Mouse (Mus musculus): ENCODE measurements at regions not wholly inside any gene's neighbourhood (a gene's known extent, or its start where the extent isn't known, plus 50 kb on each side); places are given as distances from the start of the nearest gene placed in this dataset.

DNA sequence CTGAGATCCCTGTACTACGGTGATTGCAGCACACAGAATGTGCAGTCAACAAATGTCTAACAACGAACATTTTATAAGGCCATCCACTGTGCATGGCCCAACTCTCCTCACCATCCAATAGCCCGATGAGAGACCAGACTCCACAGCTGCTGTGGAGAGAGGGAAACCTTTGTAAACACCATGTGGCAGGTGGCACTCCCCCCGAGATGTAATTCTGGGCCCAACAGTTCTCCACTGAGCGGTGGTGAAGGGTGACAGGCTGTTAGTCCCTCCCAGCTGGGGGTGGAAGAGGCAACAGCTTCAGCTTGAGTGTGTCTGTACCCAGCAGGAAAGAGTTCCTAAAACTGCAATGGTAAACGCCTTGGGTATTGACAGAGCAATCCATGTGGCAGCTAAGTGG, 263.0 kb upstream of the Ppargc1a start:
- no peak for DNase-seq

DNA sequence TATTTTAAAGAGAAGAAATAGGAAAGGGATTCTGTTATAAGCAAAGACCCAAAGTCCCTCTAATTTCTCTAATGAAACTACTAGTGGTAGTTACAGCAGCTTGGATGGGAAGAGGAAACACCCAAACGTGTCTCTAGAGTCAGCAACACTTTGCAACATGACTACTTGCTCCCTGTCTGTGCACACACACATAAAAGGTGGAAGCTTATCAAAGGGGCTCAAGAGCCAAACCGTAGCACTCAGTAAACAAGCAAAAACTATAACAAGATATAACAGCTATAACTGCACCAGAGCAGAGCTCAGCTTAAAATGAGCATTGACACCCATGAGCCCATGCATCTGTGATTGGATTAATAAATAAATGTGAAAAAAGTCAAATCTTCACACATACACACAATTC, 262.5 kb upstream of the Ppargc1a start:
- DNase-seq = no peak

DNA sequence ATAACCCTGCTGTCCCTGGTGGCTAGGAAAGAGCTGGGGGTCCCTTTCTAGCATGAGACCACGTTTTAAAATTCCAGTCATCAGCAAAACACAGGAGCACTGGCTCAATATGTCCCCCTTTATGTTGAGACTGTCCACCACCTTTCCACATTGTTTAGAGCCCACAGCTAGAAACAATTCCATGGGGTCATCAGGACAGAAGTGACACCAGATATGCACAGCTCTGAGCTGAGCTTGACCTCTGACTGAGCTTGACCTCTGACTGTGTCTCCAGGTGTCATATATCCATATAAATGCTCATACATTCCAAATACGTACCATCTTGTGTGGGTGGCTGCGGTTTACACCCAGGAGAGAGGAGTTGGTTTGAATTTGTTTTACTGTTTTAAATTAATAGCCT, 262.1 kb upstream of the Ppargc1a start:
- DNase-seq = no peak

DNA sequence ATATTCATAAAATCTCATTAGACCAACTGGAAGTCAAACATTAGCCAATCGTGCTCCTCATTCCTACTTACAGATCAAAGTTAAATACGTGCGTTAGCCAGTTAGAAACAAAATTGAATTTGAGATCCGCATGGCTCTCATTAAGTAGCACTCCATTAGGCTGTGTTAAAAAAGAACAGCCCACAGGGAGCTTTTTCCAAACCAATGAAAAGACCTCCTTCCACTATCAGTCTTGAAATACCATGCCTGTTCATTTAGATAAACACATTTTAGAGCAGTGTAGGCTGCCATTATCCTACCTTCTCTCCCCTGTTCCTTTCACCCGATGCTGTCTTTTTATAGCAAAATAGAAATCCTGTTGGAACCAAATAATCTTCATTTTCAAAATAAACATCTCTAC, 261.5 kb upstream of the Ppargc1a start:
- no peak for DNase-seq

DNA sequence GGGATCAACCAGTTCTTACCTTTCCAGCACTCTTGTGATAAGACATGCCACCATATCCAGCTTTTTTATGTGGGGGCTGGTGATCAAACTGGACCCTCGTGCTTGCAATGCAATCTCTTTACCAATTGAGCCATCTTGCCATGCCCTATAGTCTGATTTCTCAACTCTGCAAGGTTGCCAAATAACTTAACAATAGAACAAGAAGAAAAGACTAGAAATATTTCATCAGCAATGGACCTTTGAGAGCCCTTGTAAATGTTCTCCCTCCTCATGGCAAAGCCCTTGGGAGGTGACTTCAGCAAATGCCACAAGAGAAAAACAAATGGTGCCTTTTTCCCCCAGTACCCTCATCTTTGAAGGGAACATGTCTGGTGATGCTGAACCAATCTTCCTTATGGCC, 258.7 kb upstream of the Ppargc1a start:
- DNase-seq = no peak

DNA sequence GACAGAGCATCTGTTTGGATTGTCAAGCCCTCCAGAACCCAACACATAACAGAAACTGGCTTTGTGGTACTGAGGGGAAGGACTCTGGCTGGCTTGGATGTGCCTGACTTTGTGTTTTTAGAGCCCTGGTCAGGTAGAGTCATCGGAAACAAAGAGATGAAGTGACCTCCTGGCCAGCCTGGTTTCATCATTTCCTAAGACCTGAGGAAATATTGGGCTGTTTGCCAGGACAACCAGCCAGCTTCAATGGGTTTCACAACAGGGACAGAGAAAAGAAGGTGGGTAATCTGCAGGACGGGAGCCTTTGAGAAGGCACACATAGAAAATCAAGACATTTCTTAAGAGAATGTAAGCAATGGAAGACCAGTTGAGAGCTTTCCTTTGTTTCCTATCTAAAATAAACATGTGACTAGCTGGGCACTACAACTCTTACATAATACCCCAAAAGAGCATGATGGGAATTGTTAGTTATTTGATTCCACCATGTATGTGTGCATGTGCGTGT, 258.1 kb upstream of the Ppargc1a start:
- DNase-seq = no peak

DNA sequence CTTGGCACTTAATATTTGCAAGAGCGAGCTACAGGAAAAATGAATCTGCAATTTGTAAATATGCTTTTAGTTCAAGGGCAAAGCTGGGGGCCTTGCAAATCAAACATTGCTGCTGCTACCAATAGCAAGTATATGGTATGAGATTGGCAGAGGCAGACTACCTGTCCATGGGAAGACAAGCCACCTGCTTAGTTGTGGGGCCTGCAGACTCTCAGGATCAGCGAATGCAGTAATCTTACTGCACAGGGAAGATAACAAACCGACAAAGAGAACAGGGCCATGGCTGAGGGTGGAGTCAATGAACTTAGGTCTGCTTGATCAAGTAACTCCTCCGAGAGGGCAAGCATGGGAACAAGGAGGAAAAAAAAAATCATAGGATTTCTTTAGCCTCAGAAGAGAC, 257.2 kb upstream of the Ppargc1a start:
- DNase-seq = no peak

DNA sequence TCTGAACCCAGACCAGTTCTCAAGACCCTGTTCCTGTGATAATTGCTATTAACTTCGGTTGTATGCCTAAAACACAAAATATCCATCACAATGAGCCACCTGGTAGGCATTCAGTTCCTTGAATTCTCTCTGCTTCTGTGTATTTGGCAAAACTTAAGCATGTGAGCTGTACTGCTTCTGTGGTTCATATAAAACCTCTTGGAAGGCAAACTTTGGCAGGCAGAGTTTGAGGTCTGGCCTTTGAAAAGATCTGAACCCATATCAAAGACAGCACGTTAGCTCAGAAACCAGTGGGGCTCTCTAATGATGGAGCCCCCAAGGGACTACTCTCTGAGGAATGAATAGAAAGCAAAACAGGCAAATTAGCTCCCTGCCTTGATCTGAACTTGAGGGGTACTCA, 256.1 kb upstream of the Ppargc1a start:
- no peak for DNase-seq

DNA sequence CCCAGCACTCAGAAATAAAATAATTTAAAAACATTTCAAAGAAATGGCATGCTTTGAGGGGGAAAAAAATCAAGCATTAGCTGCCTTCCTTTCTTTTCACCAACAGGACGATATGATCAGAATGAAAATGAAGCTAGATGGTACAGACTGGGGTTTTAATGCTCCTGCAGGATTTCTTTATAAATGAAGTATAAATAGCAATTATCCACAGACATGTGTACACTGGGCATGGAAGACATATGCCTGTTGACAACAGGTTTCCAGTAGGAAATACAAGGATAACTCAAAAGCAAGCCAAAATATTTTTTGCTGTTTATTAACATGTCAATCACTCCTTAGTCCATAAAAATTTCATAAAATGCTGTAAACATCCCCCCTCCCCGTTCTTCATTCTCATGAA, 248.7 kb upstream of the Ppargc1a start:
- no peak for DNase-seq

DNA sequence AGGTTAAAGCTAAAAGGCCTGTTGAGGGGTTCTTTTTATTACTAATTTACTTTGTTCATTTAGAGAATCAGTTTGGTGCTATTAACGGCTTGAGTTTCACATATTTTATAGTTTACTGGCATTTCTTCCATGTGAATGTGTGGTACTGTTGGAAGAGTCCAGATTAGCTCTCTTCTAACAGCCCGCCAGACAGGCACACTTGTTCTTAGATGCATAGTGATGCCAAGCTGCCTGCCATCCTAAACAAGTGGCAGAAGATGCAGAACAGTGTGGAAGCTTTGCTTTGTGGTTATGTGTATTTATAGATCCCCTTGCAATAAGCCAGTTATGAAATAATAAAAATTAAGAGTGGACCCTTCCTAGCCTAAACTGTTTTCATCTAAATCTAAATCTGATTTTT, 244.2 kb upstream of the Ppargc1a start:
- no peak for DNase-seq

DNA sequence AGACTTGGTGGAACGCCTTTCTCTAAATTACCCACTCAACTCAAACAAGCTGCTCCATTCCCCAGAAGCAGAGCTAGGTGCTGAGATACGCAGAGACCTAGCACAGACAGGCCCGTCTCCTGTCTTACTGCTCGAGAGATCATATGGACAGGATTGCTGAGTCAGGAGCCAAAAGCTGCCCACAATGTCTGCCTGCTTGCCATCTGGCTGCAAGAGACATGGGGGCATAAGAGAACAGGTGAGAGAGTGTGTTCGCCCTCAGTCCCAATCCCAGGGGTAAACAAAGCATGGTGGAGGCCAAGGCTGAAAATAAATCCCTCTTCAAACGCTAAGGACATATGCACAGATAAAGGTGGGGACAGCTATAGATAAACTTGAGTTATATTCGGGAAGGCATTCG, 234.0 kb upstream of the Ppargc1a start:
- DNase-seq = no peak

DNA sequence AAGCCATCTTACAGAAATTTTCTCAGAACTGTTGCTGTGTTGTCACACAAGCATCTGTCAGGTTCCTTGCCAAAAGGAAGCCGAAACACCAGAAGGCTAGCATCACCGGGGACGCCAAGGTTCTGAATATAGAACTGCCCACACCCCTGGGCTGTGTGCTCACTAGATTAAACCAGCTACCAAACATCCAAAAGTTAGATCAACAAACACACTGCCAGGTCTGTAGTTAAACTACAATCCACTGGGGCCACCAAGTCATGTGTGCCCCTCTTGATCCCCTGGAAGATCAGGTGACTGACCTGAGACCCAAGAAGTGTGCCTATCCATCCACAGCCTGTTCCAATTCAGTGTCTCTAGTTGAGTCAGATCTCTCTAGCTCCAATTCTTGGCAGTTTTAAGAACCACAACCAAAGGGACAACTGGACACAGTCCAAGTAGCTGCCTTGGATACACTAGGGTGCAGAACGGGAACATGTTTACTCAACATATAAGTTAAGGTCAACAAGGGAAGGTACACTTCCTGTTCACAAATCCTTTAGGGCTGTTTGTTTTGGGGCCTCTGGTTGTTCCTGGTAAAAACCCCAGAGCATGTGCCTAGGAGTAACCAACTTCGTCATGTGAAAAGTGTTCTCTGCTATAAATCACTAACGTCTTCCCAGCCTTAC, 232.0 kb upstream of the Ppargc1a start:
- peak in 1 of 2 experiments; percentile 5 for DNase-seq

DNA sequence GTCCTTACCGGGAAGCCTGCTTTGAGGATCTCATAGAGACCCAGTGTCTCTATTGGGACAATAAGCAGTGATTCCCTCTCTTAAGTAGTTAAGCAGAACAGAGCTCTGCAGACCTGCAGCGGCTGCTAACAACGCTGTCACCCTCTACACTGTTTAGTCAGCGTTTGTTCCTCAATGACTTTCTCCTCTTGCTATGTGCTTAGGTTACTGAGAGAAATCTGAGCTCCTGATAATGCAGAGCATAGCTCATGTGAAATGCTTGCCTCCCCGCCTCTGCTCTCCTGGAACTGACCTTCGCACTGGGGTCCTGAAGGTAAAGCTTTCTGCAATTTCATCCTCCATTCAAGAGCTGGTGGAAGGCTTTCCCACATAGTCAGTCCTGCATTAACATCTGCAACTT, 226.6 kb upstream of the Ppargc1a start:
- no peak for DNase-seq

DNA sequence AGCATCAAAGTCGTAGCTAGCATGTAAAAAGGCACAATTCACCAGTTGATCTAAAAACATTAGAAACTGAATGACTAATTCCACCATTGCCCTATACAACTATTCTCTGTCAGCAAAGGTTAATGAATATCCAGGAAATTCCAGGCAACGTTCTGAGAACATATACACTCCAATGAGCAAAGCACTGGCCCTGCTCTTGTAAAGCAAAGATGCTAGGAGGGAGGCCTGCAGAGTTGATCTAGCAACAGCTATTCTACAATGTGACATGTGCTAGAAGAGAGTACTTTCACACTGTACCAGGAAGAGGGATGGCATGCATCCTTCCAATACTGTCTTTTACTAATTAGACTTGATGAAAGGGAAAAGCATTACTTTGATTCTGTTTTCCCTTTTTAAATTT, 225.4 kb upstream of the Ppargc1a start:
- DNase-seq = no peak

DNA sequence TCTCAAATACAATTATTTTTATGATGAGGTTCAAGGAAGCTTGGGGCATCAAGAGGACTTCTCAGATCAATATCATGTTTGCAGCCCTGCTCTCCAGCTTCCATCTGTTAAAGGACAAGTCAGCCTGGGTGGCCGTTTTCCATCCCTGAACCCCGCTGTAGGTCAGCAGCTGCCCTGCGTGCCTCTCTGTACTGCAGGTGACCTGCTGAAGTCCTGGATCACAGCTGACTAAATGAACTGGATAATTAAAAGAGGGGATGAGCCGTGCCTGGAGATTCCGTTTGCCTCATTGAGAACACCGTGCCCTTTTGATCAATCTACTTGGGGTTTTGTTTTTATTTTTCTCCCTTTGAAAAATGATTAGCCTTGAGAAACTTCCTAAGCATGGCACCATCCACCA, 221.2 kb upstream of the Ppargc1a start:
- DNase-seq = no peak

DNA sequence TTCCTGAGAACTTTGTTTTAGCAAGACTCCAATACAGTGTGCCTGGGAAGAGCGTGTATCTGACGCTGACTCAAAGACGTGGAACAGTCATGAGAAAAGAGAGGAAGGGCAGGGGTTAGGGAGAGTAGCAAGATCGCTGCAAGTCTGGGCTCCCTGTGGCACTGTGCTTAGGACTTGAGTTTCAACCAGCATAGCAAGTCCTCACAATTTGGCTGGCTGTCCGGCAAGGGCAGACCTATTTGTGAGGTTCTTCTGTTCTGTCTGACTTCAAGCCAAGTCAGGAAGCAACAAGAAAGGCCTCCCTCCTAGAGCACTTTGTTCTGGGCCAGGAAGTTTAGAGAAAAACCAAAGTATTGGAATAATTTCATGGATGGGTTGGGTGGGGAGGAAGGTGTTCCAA, 216.0 kb upstream of the Ppargc1a start:
- no peak for DNase-seq

DNA sequence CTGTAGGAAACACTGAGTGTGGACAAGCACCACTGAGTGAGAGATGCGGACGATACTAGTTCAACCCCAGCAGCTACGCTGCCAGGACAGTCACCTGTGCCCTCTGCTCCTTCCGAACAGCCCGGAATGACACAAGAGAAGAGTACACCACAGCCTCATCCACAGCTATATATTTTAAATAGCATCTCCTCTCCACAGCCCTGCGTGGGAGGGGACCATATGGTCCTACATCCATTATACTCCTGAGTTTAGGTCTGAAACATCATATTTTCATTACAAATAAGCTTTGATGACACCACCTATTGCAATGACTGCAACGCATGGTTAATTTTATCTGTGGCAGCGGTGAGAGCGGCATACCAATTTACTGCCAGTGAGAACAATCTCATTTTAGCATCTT, 215.6 kb upstream of the Ppargc1a start:
- DNase-seq = no peak

DNA sequence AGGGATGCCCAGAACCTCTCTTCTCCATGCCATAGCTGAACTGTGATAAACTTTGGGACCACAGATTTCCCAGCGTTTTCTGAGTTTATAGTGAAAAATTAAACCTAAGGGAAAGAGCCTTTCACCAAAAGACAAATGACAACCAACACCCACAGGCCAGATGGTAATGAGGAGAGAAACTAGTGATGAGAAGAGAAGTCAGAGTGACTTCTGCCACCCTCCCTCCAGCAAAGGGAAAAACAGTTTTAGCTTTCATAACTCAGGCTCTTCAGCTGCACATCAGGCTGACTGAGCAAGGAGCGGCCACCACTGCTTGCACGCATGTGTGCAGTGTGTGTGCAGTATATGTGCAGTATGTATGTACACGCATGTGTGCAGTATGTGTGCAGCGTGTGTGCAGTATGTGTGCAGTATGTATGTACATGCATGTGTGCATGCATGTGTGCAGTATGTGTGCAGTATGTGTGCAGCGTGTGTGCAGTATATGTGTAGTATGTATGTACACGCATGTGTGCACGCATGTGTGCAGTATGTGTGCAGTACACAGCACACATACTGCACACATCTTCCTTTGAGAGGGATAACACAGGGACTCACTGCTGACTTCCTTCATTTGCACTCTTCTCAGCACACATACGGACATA, 208.1 kb upstream of the Ppargc1a start:
- DNase-seq = no peak

DNA sequence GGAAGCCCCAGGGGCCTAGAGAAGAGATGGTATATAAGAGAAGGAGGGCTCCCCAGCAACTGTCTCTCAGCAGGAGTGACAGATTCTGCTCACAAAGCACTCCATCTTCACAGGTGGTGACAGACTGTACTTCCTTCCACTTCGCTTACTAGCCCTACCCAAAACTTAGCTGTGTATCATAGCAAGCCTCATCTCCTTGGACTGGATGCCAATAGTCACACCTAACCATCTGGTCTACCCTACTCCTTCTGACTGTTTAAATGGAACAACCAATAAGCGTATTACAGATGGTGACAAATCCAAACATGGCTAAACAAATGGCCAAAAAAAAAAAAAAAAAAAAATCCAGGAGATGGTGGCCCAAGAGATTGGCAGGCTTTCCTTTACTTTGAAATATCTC, 204.1 kb upstream of the Ppargc1a start:
- no peak for DNase-seq

DNA sequence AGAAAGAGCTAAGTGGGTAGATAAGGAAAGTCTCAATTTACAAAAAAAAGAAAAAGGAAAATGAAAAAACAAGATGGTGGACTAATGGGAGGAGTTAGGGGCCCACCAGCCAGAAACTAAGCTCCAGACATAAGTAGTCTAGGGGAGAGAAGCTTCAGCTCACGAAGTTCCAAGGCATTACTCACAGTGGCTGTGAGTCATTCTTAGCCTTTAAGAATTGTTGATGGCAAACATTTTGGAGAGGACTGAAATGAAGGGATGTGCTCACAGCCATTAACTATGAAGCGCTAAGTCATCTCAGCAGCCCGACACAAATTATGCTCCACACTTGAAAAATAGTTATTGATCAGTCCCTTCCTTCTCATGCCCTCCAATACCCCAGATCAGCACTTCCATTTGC, 198.6 kb upstream of the Ppargc1a start:
- DNase-seq = no peak

DNA sequence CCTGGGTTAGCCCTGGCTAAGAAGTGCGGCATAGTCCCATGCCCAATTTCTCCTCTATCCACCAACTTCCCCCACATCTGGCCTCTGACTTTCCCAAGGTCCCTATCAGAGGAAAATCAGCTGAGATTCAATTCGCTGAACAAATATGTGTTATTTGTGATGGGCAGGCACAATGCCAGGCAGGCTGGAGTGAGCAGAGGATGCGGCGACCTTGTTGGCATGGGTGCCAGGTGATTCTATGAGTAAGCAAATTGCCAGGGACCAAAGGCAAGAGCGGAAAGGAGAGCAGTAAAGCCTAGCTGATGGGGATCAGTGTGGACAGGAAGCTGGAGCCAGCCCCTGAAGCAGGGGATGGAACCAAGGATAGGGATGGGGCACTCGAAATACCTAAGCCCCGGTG, 196.9 kb upstream of the Ppargc1a start:
- no peak for DNase-seq

DNA sequence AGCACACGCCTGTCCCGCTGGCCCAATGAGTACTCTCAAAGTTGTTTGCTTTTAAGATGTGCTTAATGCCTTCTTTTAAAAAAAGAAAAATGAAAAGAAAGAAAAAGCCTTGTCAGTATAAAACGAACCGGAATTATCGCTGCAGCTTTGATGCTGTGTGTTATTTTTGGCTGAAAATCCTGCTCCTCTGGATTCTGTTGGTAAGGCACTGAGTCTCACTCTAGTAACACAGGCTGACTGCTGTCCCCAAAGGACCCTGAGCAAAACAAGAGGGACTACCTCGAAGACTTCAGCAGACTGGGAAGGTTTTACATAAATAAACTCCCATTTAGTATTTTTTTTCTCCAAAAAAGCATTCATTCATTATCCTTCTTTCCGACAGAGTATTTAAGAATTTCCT, 196.1 kb upstream of the Ppargc1a start:
- no peak for DNase-seq

DNA sequence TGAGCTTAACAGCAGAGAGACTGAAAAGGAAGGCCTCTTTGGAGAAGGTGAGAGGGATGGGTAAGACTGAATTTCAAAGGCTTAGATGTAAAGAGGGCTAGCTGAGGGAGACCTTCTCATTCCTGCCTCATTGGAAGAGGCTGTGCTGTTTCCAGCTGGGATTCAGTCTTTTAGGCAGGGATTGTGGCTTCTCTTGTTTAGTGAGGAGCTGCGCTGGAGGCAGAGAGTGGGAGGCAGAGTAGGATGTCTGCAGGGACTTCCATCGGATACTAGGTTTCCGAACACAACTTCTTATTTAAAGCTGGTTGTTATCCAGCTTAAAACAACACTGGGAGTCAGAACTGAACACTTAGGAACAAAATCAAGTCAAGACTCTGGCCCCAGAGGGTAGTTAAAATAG, 194.8 kb upstream of the Ppargc1a start:
- no peak for DNase-seq

DNA sequence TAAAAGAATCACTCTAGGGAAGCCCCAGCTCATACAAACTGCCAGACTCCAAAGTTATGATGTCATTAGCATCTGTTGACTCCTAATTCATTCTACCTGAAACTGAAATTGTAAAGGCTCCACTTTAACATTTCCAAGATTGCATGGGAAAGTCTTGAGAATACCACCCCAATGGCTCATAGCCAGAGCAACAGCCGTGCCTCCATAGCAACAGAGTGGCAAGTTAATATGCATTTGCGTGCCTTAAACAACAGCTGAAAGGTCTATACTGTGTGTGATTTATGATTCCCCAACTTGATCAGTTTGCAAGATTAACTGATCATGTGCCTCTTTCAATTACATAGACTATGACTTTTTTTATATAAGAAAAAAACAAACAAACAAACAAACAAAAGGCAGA, 190.8 kb upstream of the Ppargc1a start:
- no peak for DNase-seq

DNA sequence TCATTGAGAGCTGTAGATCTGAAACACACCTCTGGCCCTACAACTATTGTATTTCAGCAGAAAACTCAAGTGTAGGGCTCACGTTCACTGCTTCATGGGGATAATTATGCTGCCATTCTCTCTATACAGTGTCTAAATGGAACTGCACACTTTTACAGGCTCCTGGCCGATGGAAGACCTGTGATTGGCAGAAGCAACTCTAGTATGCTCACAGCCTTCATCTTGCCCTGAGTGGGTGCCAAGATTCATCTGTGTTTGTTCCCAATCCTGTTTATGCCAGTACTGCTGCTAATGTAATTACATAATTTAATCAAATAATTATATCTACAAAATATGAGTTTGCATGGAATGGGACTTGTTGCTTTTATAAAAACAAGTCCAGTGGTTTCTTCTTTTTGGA, 190.3 kb upstream of the Ppargc1a start:
- no peak for DNase-seq

Measured in lung, postnatal 4 days (tissue).